ENCODE assay signal across 13 mouse cellular contexts in the genomic region with DNA sequence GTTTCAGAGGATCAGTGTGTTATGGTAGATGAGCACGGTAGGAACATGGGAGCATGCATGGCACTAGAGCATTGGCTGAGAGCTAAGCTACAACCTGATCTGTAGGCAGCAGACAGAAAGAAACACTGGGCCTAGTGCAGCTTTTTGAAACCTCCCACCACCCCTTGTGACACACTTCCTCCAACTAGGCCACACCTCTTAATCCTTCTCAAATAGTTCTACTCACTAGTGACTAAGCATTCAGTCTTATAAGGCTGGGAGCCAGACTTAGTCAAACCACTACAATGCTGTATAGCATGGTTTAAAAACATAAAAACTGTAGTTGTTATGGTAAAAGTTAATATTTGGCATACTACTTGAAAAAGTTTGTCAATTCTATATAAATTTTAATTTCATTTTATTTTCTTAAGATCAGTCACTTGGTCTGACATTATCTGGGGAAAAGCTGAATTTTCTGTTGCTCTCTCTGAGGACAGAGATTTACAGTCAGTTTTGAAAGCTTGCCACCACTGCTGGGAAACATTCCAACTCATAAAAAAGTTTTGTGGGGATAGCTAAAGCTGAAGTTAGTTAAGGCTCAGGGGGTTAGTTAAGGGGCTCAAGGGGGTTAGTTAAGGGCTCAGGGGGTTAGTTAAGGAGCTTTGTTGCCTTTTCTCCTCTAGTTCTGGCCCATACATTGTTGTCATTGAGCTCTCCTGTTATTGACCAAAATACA. TPM values are rescaled to one million over a fixed set of nuclear protein-coding genes. Genes with fewer than 3 reads are reported as not detected.
DNase-seq lines count a peak whose midpoint lies in the region.
"Had no signal": no experiment of that assay in that cellular context is flagged by ENCODE, and none has a peak within 500 bp of the region (broad histone marks: within the 10 kb centered on the region; RNA-seq: fewer than 3 reads in every experiment).

No protein-coding gene starts in this region.

- DNase-seq in gastrocnemius, adult 18-20 months (ENCODE audit: low spot score), result peak; percentile 30
- no peak for DNase-seq in gastrocnemius, adult 8-10 months (ENCODE audit: low spot score in 2 of 2)
- DNase-seq in kidney, adult 9 months, result peak; percentile 49
- DNase-seq in kidney, adult 18-20 months, result no peak
- DNase-seq in 3T3-L1 (ENCODE audit: low read depth, low spot score), result peak; percentile 55
- peak; percentile 56 for DNase-seq in heart, postnatal 4 days
- no peak for DNase-seq in cerebellum, postnatal 10 days
- no peak for DNase-seq in yolk sac, embryonic 10.5 days (ENCODE audit: low spot score)
- DNase-seq: cerebellum, postnatal 25 days; left cerebral cortex, postnatal 4 days; lung, adult 2 months; retina, postnatal 1 day; thymus, postnatal 4 days had no signal

RNA-seq across cellular contexts. Expression of gene Fkbp14, which starts 7.0 kb away (rescaled TPM):
- total RNA-seq in gastrocnemius, adult 18-20 months (2021), result 1 to 10 TPM; 5.1 to 5.5 TPM
- 1 to 10 TPM; 3.8 to 5.3 (median 4.8) TPM for total RNA-seq in gastrocnemius, adult 8-10 months (2022)
- 10 to 100 TPM; 14.4 to 17.0 TPM for total RNA-seq in heart, postnatal 4 days (2021)

RNA-seq across cellular contexts. Expression of gene Plekha8, which starts 9.2 kb away (rescaled TPM):
- total RNA-seq in gastrocnemius, adult 18-20 months (2021), result 1 to 10 TPM; 3.2 to 3.3 TPM
- total RNA-seq in gastrocnemius, adult 8-10 months (2022), result 1 to 10 TPM; 3.3 to 4.8 (median 3.4) TPM
- total RNA-seq in heart, postnatal 4 days (2021), result 10 to 100 TPM; 12.5 to 13.4 TPM

RNA-seq across cellular contexts. Expression of gene Scrn1, which starts 37.9 kb away (rescaled TPM):
- 1 to 10 TPM; 1.8 TPM for total RNA-seq in gastrocnemius, adult 18-20 months (2021)
- total RNA-seq in gastrocnemius, adult 8-10 months (2022), result 1 to 10 TPM in 2 of 4 experiments, under 1 TPM in 2; 0.80 to 1.7 (median 1.2) TPM
- total RNA-seq in heart, postnatal 4 days (2021), result 10 to 100 TPM in 1 of 2 experiments, 1 to 10 TPM in 1; 7.4 to 10.5 TPM

Comparison
In these comparisons a context has a peak if more than half of its experiments do, and no peak if none do; other contexts are left out.
1. DNase-seq: peak in gastrocnemius, adult 18-20 months (single experiment), kidney, adult 9 months (single experiment), 3T3-L1 (single experiment) and heart, postnatal 4 days (single experiment); none in gastrocnemius, adult 8-10 months (0 of 2), kidney, adult 18-20 months (single experiment), cerebellum, postnatal 10 days (0 of 2) and yolk sac, embryonic 10.5 days (single experiment).